Mouse (Mus musculus) lung, embryonic 16.5 days (tissue): ENCODE measurements around the gene Gm9913. TPM values are rescaled to one million over a fixed set of nuclear protein-coding genes. Genes with fewer than 3 reads are reported as not detected.

Source experiments
- ATAC-seq: fragments of 200-750 bp; cut with Nextera tagmentation; 2 replicates; pipeline ENCODE4 v1.8.0; 2017; ENCODE audit warnings: low read depth, mild to moderate bottlenecking, moderate library complexity
- H3K27ac ChIP-seq: fragments of 300-500 bp; sonication (generic); 2 replicates; pipeline ENCODE4 v1.5.1; 2014; ENCODE audit warnings: mild to moderate bottlenecking, control low read depth, low read length
- H3K27me3 ChIP-seq: fragments of 300-500 bp; sonication (generic); 2 replicates; pipeline ENCODE4 v1.6.1; 2014; ENCODE audit warnings: low read depth, low read length, mixed read lengths; ENCODE audit not compliant: control insufficient read depth, insufficient read depth
- H3K36me3 ChIP-seq: fragments of 300-500 bp; sonication (generic); 2 replicates; pipeline ENCODE4 v1.6.1; 2014; ENCODE audit warnings: low read length; ENCODE audit not compliant: control insufficient read depth, insufficient read depth
- H3K4me1 ChIP-seq: fragments of 300-500 bp; sonication (generic); replicated peaks from 2 replicates; pipeline ENCODE4 v1.6.1; 2014; ENCODE audit warnings: low read length, mixed read lengths; ENCODE audit not compliant: control insufficient read depth, insufficient read depth
- H3K4me2 ChIP-seq: fragments of 300-500 bp; sonication (generic); 2 replicates; pipeline ENCODE4 v1.6.1; 2014; ENCODE audit warnings: low read depth, low read length, control low read depth
- H3K4me3 ChIP-seq: fragments of 300-500 bp; sonication (generic); 2 replicates; pipeline ENCODE4 v1.5.1; 2014; ENCODE audit warnings: mild to moderate bottlenecking, low read length, control low read depth
- H3K9ac ChIP-seq: fragments of 300-500 bp; sonication (generic); 2 replicates; pipeline ENCODE4 v1.6.1; 2014; ENCODE audit warnings: low read length, control low read depth
- H3K9me3 ChIP-seq: fragments of 300-500 bp; sonication (generic); 2 replicates; pipeline ENCODE4 v1.6.1; 2016; ENCODE audit warnings: low read length; ENCODE audit not compliant: control insufficient read depth
- WGBS: fragments of 180-500 bp; shearing (Covaris S2); extraction: QIAGEN DNeasy Blood & Tissue Kit; methylation state at CpG from one replicate; pipeline ENCODE4 v1.1.7; 2014; 5-methylcytosine and 5-hydroxymethylcytosine counted together
- polyA plus RNA-seq: library from polyadenylated mRNA; unstranded; fragments of >200 nt; fragmentation: Nextera tagmentation; extraction: Ambion mirVana; gene quantifications from 2 replicates; pipeline ENCODE4 v1.2.1, GENCODE M21; 2015

Gene Gm9913
- polyA plus RNA-seq, 1 experiment from 2014 or later: 0.35 TPM

GRCm38 (mm10) chr2:125492050-125492900 is 12.6 kb upstream of the Gm9913 start:
- Histone ChIP-seq H3K9ac (no peak overlapping the region), H3K4me3 (no peak overlapping the region), H3K4me2 (no peak overlapping the region), H3K36me3 (no peaks in the 10 kb centered on the region; the same call in 1 of the 2 replicates), H3K27me3 (no peaks in the 10 kb centered on the region), H3K4me1 (peaks cover 20% of the 10 kb centered on the region; the same call in 1 of the 2 replicates), H3K9me3 (no peaks in the 10 kb centered on the region), H3K27ac (no peak overlapping the region)
- no peak for ATAC-seq
- WGBS: 58% methylated on average over 15 of the region's 15 CpGs

GRCm38 (mm10) chr2:125494291-125494690 is 10.6 kb upstream of the Gm9913 start:
- Histone ChIP-seq H3K36me3 (no peaks in the 10 kb centered on the region; the same call in 1 of the 2 replicates), H3K4me2 (no peak overlapping the region), H3K9ac (no peak overlapping the region), H3K4me1 (peaks cover 20% of the 10 kb centered on the region; the same call in 1 of the 2 replicates), H3K4me3 (no peak overlapping the region), H3K9me3 (no peaks in the 10 kb centered on the region), H3K27me3 (no peaks in the 10 kb centered on the region), H3K27ac (no peak overlapping the region)
- ATAC-seq: no peak
- 85% methylated on average over 2 of the region's 2 CpGs for WGBS

- WGBS: 58% methylated on average over 20 of the region's 20 CpGs
- H3K9me3 ChIP-seq: no peaks in the 10 kb centered on the region
- no peak overlapping the region for H3K4me2 ChIP-seq
- no peaks in the 10 kb centered on the region; the same call in 1 of the 2 replicates for H3K36me3 ChIP-seq
- H3K4me1 ChIP-seq: peaks cover 16% of the 10 kb centered on the region; the same call in 1 of the 2 replicates
- H3K4me3 ChIP-seq: no peak overlapping the region
- ATAC-seq: peak; percentile 52; the same call in 1 of the 2 replicates
- no peak overlapping the region for H3K9ac ChIP-seq
- peak overlapping the region; percentile 12; the same call in 1 of the 2 replicates for H3K27ac ChIP-seq
- no peaks in the 10 kb centered on the region for H3K27me3 ChIP-seq
These were observed 9.8 kb upstream of the Gm9913 start for GRCm38 (mm10) chr2:125494831-125495812.

GRCm38 (mm10) chr2:125496696-125497095 is 8.2 kb upstream of the Gm9913 start:
- Histone ChIP-seq H3K4me1 (peaks cover 18% of the 10 kb centered on the region; the same call in 1 of the 2 replicates), H3K4me2 (no peak overlapping the region), H3K9ac (no peak overlapping the region), H3K27ac (no peak overlapping the region), H3K36me3 (peaks cover 1% of the 10 kb centered on the region; the same call in 1 of the 2 replicates), H3K27me3 (no peaks in the 10 kb centered on the region), H3K4me3 (no peak overlapping the region), H3K9me3 (no peaks in the 10 kb centered on the region)
- ATAC-seq: peak; percentile 39; the same call in 1 of the 2 replicates
- WGBS: 82% methylated on average over 5 of the region's 5 CpGs

- Histone ChIP-seq H3K9ac (no peak overlapping the region), H3K9me3 (no peaks in the 10 kb centered on the region), H3K27ac (no peak overlapping the region), H3K4me3 (no peak overlapping the region), H3K4me2 (no peak overlapping the region), H3K4me1 (peaks cover 18% of the 10 kb centered on the region; the same call in 1 of the 2 replicates), H3K36me3 (peaks cover 2% of the 10 kb centered on the region; the same call in 1 of the 2 replicates), H3K27me3 (no peaks in the 10 kb centered on the region)
- no peak for ATAC-seq
- WGBS: 83% methylated on average over 7 of the region's 7 CpGs
These were observed 6.7 kb upstream of the Gm9913 start for GRCm38 (mm10) chr2:125498216-125498615.

GRCm38 (mm10) chr2:125501526-125501925 is 3.4 kb upstream of the Gm9913 start:
- no peak overlapping the region for H3K4me3 ChIP-seq
- ATAC-seq: no peak

GRCm38 (mm10) chr2:125505746-125506315 is 942 bp downstream of the Gm9913 start:
- under 1% methylated on average over 48 of the region's 48 CpGs for WGBS
- peak overlapping the region; percentile 76 for H3K4me3 ChIP-seq
- ATAC-seq: peak; percentile 75
- peak overlapping the region; percentile 92 for H3K27ac ChIP-seq
- peaks cover 5% of the 10 kb centered on the region; the same call in 1 of the 2 replicates for H3K27me3 ChIP-seq
- peak overlapping the region; percentile 83 for H3K9ac ChIP-seq
- peak overlapping the region; percentile 92 for H3K4me2 ChIP-seq
- 0 out of 2 replicates have a peak, but pooled peaks cover 2% of the 10 kb centered on the region for H3K36me3 ChIP-seq
- H3K4me1 ChIP-seq: peaks cover 15% of the 10 kb centered on the region
- no peaks in the 10 kb centered on the region for H3K9me3 ChIP-seq

More at GRCm38 (mm10) chr2:125501526-125501925, 3.4 kb upstream of the Gm9913 start:
- Histone ChIP-seq H3K36me3 (peaks cover 2% of the 10 kb centered on the region; the same call in 1 of the 2 replicates), H3K4me1 (peaks cover 12% of the 10 kb centered on the region), H3K27ac (no peak overlapping the region), H3K9ac (no peak overlapping the region), H3K4me2 (no peak overlapping the region), H3K9me3 (no peaks in the 10 kb centered on the region), H3K27me3 (peaks cover 5% of the 10 kb centered on the region; the same call in 1 of the 2 replicates)

- Histone ChIP-seq H3K4me2 (peak overlapping the region; percentile 92), H3K4me3 (peak overlapping the region; percentile 76), H3K27ac (peak overlapping the region; percentile 92), H3K27me3 (peaks cover 5% of the 10 kb centered on the region; the same call in 1 of the 2 replicates), H3K36me3 (0 out of 2 replicates have a peak, but pooled peaks cover 2% of the 10 kb centered on the region), H3K4me1 (peaks cover 15% of the 10 kb centered on the region), H3K9me3 (no peaks in the 10 kb centered on the region), H3K9ac (peak overlapping the region; percentile 83)
- peak; percentile 93 for ATAC-seq
- WGBS: 1% methylated on average over 35 of the region's 37 CpGs
These were observed 1.6 kb downstream of the Gm9913 start for GRCm38 (mm10) chr2:125506316-125507054.
